Mouse (Mus musculus) forebrain, embryonic 15.5 days (tissue): Measurements from ENCODE around the gene Pou5f1. TPM values are rescaled to one million over a fixed set of nuclear protein-coding genes. Genes with fewer than 3 reads are reported as not detected.
A peak's percentile ranks its signal among the peaks of the same experiment; 100 is the strongest.
"Not testable (repeated sequence)": the region's sequence is repeated elsewhere in the genome, so short reads cannot be mapped to it uniquely, and the experiment has no call there.

Experiments used
- ATAC-seq: fragments of 200-750 bp; cut with Nextera tagmentation; replicated peaks from 2 replicates; pipeline ENCODE4 v1.8.0; 2017; ENCODE audit warnings: mild to moderate bottlenecking, moderate TSS enrichment, moderate library complexity
- H3K27ac ChIP-seq: fragments of 300-500 bp; sonication (generic); replicated peaks from 2 replicates; pipeline ENCODE4 v1.5.1; 2015; ENCODE audit warnings: mild to moderate bottlenecking, inconsistent platforms
- H3K27me3 ChIP-seq: fragments of 300-500 bp; sonication (generic); 2 replicates; pipeline ENCODE4 v1.6.1; 2015; ENCODE audit warnings: inconsistent platforms
- H3K36me3 ChIP-seq: fragments of 300-500 bp; sonication (generic); 2 replicates; pipeline ENCODE4 v1.6.1; 2015; ENCODE audit warnings: mild to moderate bottlenecking, inconsistent platforms
- H3K4me1 ChIP-seq: fragments of 300-500 bp; sonication (generic); 2 replicates; pipeline ENCODE4 v1.6.1; 2015; ENCODE audit warnings: inconsistent platforms
- H3K4me2 ChIP-seq: fragments of 300-500 bp; sonication (generic); replicated peaks from 2 replicates; pipeline ENCODE4 v1.6.1; 2015; ENCODE audit warnings: mild to moderate bottlenecking, inconsistent platforms
- H3K4me3 ChIP-seq: fragments of 300-500 bp; sonication (generic); 2 replicates; pipeline ENCODE4 v1.5.1; 2015; ENCODE audit warnings: mild to moderate bottlenecking, inconsistent platforms
- H3K9ac ChIP-seq: fragments of 300-500 bp; sonication (generic); replicated peaks from 2 replicates; pipeline ENCODE4 v1.6.1; 2015; ENCODE audit warnings: mild to moderate bottlenecking, inconsistent platforms
- H3K9me3 ChIP-seq: fragments of 300-500 bp; sonication (generic); 2 replicates; pipeline ENCODE4 v1.6.1; 2016; ENCODE audit warnings: inconsistent platforms
- WGBS: fragments of 180-500 bp; shearing (Covaris S2); methylation state at CpG from one replicate; pipeline ENCODE4 v1.1.7; 2015; ENCODE audit warnings: mixed read lengths; 5-methylcytosine and 5-hydroxymethylcytosine counted together
- polyA plus RNA-seq: library from polyadenylated mRNA; unstranded; fragments of >200 nt; fragmentation: Nextera tagmentation; extraction: Ambion mirVana; gene quantifications from 2 replicates; pipeline ENCODE4 v1.2.1, GENCODE M21; 2015

Pou5f1 gene
- polyA plus RNA-seq, 1 experiment from 2014 or later: not detected

GRCm38 (mm10) chr17:35502226-35502625, 3.6 kb upstream of the Pou5f1 start:
- Histone ChIP-seq H3K9ac (no peak overlapping the region), H3K36me3 (no peaks in the 10 kb centered on the region), H3K27ac (no peak overlapping the region), H3K4me2 (no peak overlapping the region), H3K4me3 (no peak overlapping the region), H3K9me3 (no peaks in the 10 kb centered on the region), H3K27me3 (peaks cover 13% of the 10 kb centered on the region), H3K4me1 (no peaks in the 10 kb centered on the region)
- ATAC-seq: no peak
- 4% methylated on average over 6 of the region's 6 CpGs for WGBS

GRCm38 (mm10) chr17:35502762-35503161, 3.1 kb upstream of the Pou5f1 start:
- Histone ChIP-seq H3K27me3 (peaks cover 18% of the 10 kb centered on the region), H3K36me3 (no peaks in the 10 kb centered on the region), H3K4me2 (no peak overlapping the region), H3K9me3 (no peaks in the 10 kb centered on the region), H3K4me3 (no peak overlapping the region), H3K4me1 (no peaks in the 10 kb centered on the region), H3K27ac (no peak overlapping the region), H3K9ac (no peak overlapping the region)
- no peak for ATAC-seq
- 46% methylated on average over 5 of the region's 5 CpGs for WGBS

DNA sequence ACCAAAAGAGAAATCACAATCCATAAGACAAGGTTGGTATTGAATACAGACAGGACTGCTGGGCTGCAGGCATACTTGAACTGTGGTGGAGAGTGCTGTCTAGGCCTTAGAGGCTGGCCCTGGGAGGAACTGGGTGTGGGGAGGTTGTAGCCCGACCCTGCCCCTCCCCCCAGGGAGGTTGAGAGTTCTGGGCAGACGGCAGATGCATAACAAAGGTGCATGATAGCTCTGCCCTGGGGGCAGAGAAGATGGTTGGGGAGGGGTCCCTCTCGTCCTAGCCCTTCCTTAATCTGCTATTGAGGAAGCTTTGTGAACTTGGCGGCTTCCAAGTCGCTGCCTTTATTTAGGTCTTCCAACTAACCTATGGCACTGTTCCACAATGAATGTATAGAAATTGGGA, 2.0 kb upstream of the Pou5f1 start:
- ATAC-seq: no peak
- H3K9ac ChIP-seq: no peak overlapping the region
- no peaks in the 10 kb centered on the region for H3K36me3 ChIP-seq
- H3K4me2 ChIP-seq: no peak overlapping the region
- H3K27me3 ChIP-seq: peaks cover 18% of the 10 kb centered on the region
- no peaks in the 10 kb centered on the region for H3K4me1 ChIP-seq
- no peak overlapping the region for H3K4me3 ChIP-seq
- H3K27ac ChIP-seq: no peak overlapping the region
- no peaks in the 10 kb centered on the region for H3K9me3 ChIP-seq
- 18% methylated on average over 5 of the region's 5 CpGs for WGBS

DNA sequence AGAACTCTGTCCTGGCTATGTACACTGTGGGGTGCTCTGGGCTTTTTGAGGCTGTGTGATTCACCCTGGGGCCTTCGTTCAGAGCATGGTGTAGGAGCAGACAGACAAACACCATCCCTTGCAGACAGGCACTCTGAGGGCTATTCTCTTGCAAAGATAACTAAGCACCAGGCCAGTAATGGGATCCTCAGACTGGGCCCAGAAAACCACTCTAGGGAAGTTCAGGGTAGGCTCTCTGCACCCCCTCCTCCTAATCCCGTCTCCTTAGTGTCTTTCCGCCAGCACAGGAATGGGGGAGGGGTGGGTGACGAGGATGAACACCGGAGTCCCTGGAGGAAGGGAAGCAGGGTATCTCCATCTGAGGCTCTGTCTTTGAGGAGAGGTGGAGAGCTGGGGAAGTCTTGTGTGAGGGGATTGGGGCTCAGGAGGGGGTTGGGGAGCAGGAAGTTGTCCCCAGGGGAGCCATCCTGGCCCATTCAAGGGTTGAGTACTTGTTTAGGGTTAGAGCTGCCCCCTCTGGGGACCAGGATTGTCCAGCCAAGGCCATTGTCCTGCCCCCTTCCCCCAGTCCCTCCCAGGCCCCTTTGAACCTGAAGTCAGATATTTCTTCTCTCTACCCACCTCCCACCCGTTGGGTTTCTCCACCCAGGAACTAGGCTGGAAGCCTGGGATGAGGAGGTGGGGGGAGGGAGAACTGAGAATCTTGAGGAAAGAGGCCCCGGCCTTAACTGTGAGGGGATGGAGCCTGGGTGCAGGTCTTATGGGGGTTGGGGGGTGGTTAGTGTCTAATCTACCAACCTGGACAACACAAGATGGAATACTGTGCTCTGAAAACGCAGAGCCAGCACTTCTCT, 963 bp upstream of the Pou5f1 start:
- H3K27me3 ChIP-seq: peaks cover 18% of the 10 kb centered on the region
- 15% methylated on average over 8 of the region's 8 CpGs for WGBS
- H3K27ac ChIP-seq: no peak overlapping the region
- no peak for ATAC-seq
- H3K4me1 ChIP-seq: no peaks in the 10 kb centered on the region
- no peak overlapping the region for H3K4me2 ChIP-seq
- no peaks in the 10 kb centered on the region for H3K9me3 ChIP-seq
- no peaks in the 10 kb centered on the region for H3K36me3 ChIP-seq
- no peak overlapping the region for H3K4me3 ChIP-seq
- H3K9ac ChIP-seq: no peak overlapping the region

- Histone ChIP-seq H3K4me2 (no peak overlapping the region), H3K9ac (no peak overlapping the region), H3K4me1 (no peaks in the 10 kb centered on the region), H3K36me3 (no peaks in the 10 kb centered on the region), H3K27me3 (peaks cover 18% of the 10 kb centered on the region), H3K27ac (no peak overlapping the region), H3K9me3 (no peaks in the 10 kb centered on the region), H3K4me3 (no peak overlapping the region)
- 9% methylated on average over 10 of the region's 10 CpGs for WGBS
- no peak for ATAC-seq
These were observed 1.1 kb downstream of the Pou5f1 start for GRCm38 (mm10) chr17:35506881-35507280.

DNA sequence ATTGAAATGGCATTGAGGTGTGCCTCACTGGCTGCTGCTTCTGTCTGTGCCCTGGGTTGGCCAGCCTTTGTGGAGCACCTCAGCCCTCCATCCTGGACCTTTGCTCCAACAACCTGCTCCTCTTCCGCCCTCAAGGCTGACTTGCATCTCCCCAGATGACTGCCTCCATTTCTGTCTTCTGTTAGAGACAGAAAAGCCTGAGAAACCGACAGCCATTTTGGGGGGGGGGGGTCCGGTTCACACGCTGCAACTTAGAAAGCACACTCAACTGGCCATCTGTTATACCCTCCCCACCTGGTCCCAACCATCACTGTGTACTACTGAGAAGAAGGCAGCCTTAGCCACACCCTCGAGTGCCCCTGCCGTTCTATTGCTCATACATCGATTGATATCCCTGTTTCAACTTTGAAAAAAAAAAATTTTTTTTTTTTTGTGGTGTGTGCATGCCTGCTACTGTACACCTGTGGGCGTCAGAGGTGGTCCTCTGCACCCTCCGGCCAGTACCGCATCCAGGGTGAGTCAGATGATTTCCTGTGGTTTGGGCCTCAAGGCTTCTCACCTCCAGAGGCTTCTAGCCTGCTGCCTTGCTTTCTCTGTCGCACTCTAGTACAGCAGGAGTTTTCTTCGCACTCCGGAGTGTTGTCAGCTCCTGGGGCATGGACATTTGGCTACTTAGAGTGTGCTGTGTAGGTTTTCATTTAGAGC, 1.9 kb downstream of the Pou5f1 start:
- Histone ChIP-seq H3K4me2 (no peak overlapping the region), H3K36me3 (no peaks in the 10 kb centered on the region), H3K9me3 (no peaks in the 10 kb centered on the region), H3K27ac (no peak overlapping the region), H3K27me3 (peaks cover 18% of the 10 kb centered on the region), H3K4me1 (no peaks in the 10 kb centered on the region), H3K4me3 (no peak overlapping the region), H3K9ac (no peak overlapping the region)
- ATAC-seq: no peak
- 21% methylated on average over 13 of the region's 13 CpGs for WGBS

GRCm38 (mm10) chr17:35508279-35508678, 2.5 kb downstream of the Pou5f1 start:
- not testable (repeated sequence) for H3K9ac ChIP-seq, ATAC-seq, H3K4me3 ChIP-seq, H3K36me3 ChIP-seq, H3K27ac ChIP-seq, H3K9me3 ChIP-seq, H3K4me2 ChIP-seq, H3K4me1 ChIP-seq
- WGBS: 50% methylated on average over 5 of the region's 5 CpGs
- H3K27me3 ChIP-seq: peaks cover 18% of the 10 kb centered on the region

DNA sequence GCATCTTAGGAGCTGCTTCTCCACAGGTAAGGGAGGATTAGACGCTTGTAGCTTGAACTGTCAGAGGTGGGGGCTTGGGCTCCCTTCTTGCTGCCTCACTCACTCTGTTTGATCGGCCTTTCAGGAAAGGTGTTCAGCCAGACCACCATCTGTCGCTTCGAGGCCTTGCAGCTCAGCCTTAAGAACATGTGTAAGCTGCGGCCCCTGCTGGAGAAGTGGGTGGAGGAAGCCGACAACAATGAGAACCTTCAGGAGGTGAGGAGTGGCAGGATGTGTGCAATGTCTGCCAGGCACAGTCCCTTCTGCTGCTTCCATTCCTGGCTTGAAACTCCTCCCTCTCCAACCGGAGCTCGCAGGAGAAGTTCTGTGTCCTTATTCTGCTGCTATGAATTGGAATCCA, 3.5 kb downstream of the Pou5f1 start:
- Histone ChIP-seq H3K9me3 (no peaks in the 10 kb centered on the region), H3K4me1 (peaks cover under 1% of the 10 kb centered on the region), H3K27ac (no peak overlapping the region), H3K9ac (no peak overlapping the region), H3K36me3 (no peaks in the 10 kb centered on the region), H3K4me2 (no peak overlapping the region), H3K4me3 (no peak overlapping the region), H3K27me3 (peaks cover 18% of the 10 kb centered on the region)
- ATAC-seq: peak; percentile 32; the same call in 1 of the 2 replicates
- 25% methylated on average over 8 of the region's 8 CpGs for WGBS

DNA sequence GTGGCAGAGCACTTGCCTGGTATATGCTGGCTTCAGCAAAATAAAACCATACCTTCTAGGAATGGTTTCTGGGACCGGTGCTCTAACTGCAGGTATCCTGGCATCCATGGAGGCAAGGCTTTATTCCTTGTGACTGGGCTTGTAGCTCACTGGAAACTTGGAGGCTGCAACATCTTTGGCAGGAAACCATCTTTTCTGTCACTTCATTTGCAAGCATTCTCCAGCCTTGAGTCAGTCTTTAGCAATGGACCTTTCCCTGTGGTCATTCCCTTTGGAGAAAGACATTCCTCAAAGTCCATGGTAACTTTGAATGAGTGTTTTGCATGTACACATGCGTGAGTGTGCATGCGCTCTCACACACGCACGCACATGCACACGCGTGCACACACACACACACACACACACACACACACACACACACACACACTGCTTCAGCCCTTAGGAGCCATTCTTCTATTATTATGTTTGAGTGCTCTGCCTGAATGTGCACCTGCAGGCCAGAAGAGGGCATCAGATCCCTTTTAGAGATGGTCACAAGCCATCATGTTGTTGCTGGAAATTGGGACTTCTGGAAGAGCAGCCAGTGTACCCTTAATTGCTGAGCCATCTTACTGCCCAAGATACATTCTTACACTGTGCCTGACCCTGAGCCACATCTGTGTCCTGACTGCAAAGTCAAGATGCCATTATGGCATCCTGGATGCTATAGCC, 7.3 kb downstream of the Pou5f1 start:
- no peak overlapping the region for H3K4me2 ChIP-seq
- 94% methylated on average over 7 of the region's 7 CpGs for WGBS

GRCm38 (mm10) chr17:35513886-35514285, 8.1 kb downstream of the Pou5f1 start:
- Histone ChIP-seq H3K9ac (no peak overlapping the region), H3K9me3 (no peaks in the 10 kb centered on the region), H3K27me3 (no peaks in the 10 kb centered on the region), H3K4me3 (no peak overlapping the region), H3K4me1 (peaks cover 30% of the 10 kb centered on the region), H3K4me2 (no peak overlapping the region), H3K36me3 (no peaks in the 10 kb centered on the region), H3K27ac (no peak overlapping the region)
- ATAC-seq: no peak
- 19% methylated on average over 2 of the region's 2 CpGs for WGBS

More for the DNA sequence above, 7.3 kb downstream of the Pou5f1 start:
- no peak overlapping the region for H3K9ac ChIP-seq
- no peaks in the 10 kb centered on the region for H3K9me3 ChIP-seq
- no peak for ATAC-seq
- H3K36me3 ChIP-seq: no peaks in the 10 kb centered on the region
- H3K4me1 ChIP-seq: peaks cover 30% of the 10 kb centered on the region
- H3K27me3 ChIP-seq: no peaks in the 10 kb centered on the region
- no peak overlapping the region for H3K27ac ChIP-seq
- H3K4me3 ChIP-seq: no peak overlapping the region

- WGBS: 70% methylated on average over 6 of the region's 6 CpGs
- H3K4me2 ChIP-seq: peak overlapping the region; percentile 72
- peaks cover 30% of the 10 kb centered on the region for H3K4me1 ChIP-seq
- peak overlapping the region; percentile 59; the same call in 1 of the 2 replicates for H3K4me3 ChIP-seq
- no peaks in the 10 kb centered on the region for H3K36me3 ChIP-seq
- H3K27me3 ChIP-seq: no peaks in the 10 kb centered on the region
- no peak for ATAC-seq
- H3K9me3 ChIP-seq: no peaks in the 10 kb centered on the region
- H3K9ac ChIP-seq: no peak overlapping the region
- no peak overlapping the region for H3K27ac ChIP-seq
These were observed 8.9 kb downstream of the Pou5f1 start for GRCm38 (mm10) chr17:35514756-35515155.
